Mouse (Mus musculus): ENCODE measurements around the gene Rgn. TPM values are rescaled to one million over a fixed set of nuclear protein-coding genes. Genes with fewer than 3 reads are reported as not detected.

The Rgn gene
- polyA plus RNA-seq, 1 experiment from 2014 or later: 0.20 TPM

GRCm38 (mm10) chrX:20573927-20574326 lies 24.3 kb downstream of the Rgn start:
- Histone ChIP-seq H3K27me3 (ENCODE audit: low read depth, poor library complexity, severe bottlenecking) (no peaks in the 10 kb centered on the region), H3K4me1 (peaks cover 6% of the 10 kb centered on the region; the same call in 1 of the 2 replicates), H3K4me3 (no peak overlapping the region), H3K27ac (no peak overlapping the region), H3K36me3 (no peaks in the 10 kb centered on the region), H3K9me3 (replicated peaks) (no peaks in the 10 kb centered on the region)
- DNase-seq (ENCODE audit: low spot score): no peak
- 86% methylated on average over 4 of the region's 4 CpGs for WGBS

- Histone ChIP-seq H3K27ac (no peak overlapping the region), H3K9me3 (replicated peaks) (no peaks in the 10 kb centered on the region), H3K4me3 (no peak overlapping the region), H3K27me3 (ENCODE audit: low read depth, poor library complexity, severe bottlenecking) (no peaks in the 10 kb centered on the region), H3K36me3 (no peaks in the 10 kb centered on the region), H3K4me1 (no peaks in the 10 kb centered on the region)
- 18% methylated on average over 4 of the region's 4 CpGs for WGBS
- no peak for DNase-seq (ENCODE audit: low spot score)
Observed at GRCm38 (mm10) chrX:20587968-20588367, 38.4 kb downstream of the Rgn start.

DNA sequence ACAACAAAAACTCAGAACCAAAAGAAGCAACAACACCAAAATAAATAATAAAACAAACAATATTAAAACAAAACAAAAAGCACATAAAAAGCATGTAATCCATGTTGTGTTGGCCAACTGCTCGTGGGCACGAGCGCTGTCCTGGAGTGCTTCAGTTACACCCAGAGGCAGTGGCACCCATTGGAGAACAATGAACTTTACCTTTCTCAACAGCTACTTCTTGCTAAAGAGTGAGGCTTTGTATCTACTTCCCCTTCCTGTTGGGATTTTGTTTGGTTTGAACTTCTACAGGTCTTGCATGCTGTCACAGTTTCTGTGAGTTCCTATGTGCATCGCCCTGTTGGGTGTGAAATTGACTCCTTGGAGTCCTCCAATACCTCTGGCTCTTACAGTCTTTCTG lies 58.9 kb downstream of the Rgn start:
- Histone ChIP-seq H3K27me3 (ENCODE audit: low read depth, poor library complexity, severe bottlenecking) (no peaks in the 10 kb centered on the region), H3K4me3 (no peak overlapping the region), H3K27ac (no peak overlapping the region), H3K9me3 (replicated peaks) (no peaks in the 10 kb centered on the region), H3K36me3 (no peaks in the 10 kb centered on the region), H3K4me1 (no peaks in the 10 kb centered on the region)
- DNase-seq (ENCODE audit: low spot score): no peak
- WGBS: 81% methylated on average over 4 of the region's 4 CpGs

Other genes starting within 250 kb of the Rgn start
- gene Rp2, start 185.3 kb upstream of the Rgn start, polyA plus RNA-seq (2016; fragmentation: Nextera tagmentation; extraction: Ambion mirVana): 15.1 and 18.5 TPM in 2 replicates
- 11.7 and 12.6 TPM in 2 replicates for gene Jade3, start 124.1 kb upstream of the Rgn start, polyA plus RNA-seq (2016; fragmentation: Nextera tagmentation; extraction: Ambion mirVana)
- gene Rbm10, start 67.7 kb downstream of the Rgn start, polyA plus RNA-seq (2016; fragmentation: Nextera tagmentation; extraction: Ambion mirVana): 110 and 111 TPM in 2 replicates
- gene Ndufb11, start 67.8 kb downstream of the Rgn start, polyA plus RNA-seq (2016; fragmentation: Nextera tagmentation; extraction: Ambion mirVana): 181 and 186 TPM in 2 replicates
- 228 and 240 TPM in 2 replicates for gene Uba1, start 108.5 kb downstream of the Rgn start, polyA plus RNA-seq (2016; fragmentation: Nextera tagmentation; extraction: Ambion mirVana)
- gene Cdk16, start 138.2 kb downstream of the Rgn start, polyA plus RNA-seq (2016; fragmentation: Nextera tagmentation; extraction: Ambion mirVana): 124 and 134 TPM in 2 replicates
- 39.3 and 49.4 TPM in 2 replicates for gene Usp11, start 154.1 kb downstream of the Rgn start, polyA plus RNA-seq (2016; fragmentation: Nextera tagmentation; extraction: Ambion mirVana)
- gene Araf, start 248.0 kb downstream of the Rgn start, polyA plus RNA-seq (2016; fragmentation: Nextera tagmentation; extraction: Ambion mirVana): 80.8 and 96.4 TPM in 2 replicates